Mouse (Mus musculus): ENCODE results near the gene Npb.

DNA sequence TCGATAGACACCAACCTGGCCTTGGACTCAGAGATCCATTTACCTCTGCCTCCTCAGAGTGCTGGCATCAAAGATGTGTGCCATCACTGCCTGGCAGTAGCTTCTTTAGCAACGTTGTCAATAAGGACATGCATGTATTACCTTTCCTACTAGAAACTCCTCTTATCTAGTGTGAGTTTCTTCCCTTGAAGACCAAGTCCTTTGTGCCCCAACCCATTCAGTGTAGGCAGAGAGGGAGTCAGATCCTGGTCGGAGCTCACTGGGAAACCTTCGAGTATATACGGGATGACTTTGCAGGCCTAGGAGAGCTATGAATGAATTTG, 34.0 kb upstream of the Npb start:
- TF ChIP-seq POLR2A (IDR thresholded peaks at IDR 0.05; ENCODE audit: insufficient read depth, low read length) (no peak), CTCF (IDR thresholded peaks at IDR 0.05; ENCODE audit: low read depth, low read length) (no peak), EP300 (IDR thresholded peaks at IDR 0.05; ENCODE audit: insufficient read depth, low read depth, low read length) (no peak)
